Mouse (Mus musculus) intestine, embryonic 16.5 days (tissue): Measurements from ENCODE around the gene D130043K22Rik. TPM values are rescaled to one million over a fixed set of nuclear protein-coding genes. Genes with fewer than 3 reads are reported as not detected.
A peak's percentile ranks its signal among the peaks of the same experiment; 100 is the strongest.

Experiments used
- ATAC-seq: fragments of 200-750 bp; cut with Nextera tagmentation; 2 replicates; pipeline ENCODE4 v1.8.0; 2017; ENCODE audit warnings: moderate TSS enrichment, moderate library complexity
- H3K27ac ChIP-seq: fragments of 300-500 bp; sonication (generic); 2 replicates; pipeline ENCODE4 v1.5.1; 2014; ENCODE audit warnings: mild to moderate bottlenecking, low read length
- H3K27me3 ChIP-seq: fragments of 300-500 bp; sonication (generic); replicated peaks from 2 replicates; pipeline ENCODE4 v1.6.1; 2014; ENCODE audit warnings: low read length, control low read depth, mixed read lengths; ENCODE audit not compliant: control insufficient read depth, insufficient read depth
- H3K36me3 ChIP-seq: fragments of 300-500 bp; sonication (generic); 2 replicates; pipeline ENCODE4 v1.6.1; 2014; ENCODE audit warnings: low read length, control low read depth; ENCODE audit not compliant: control insufficient read depth, insufficient read depth
- H3K4me1 ChIP-seq: fragments of 300-500 bp; sonication (generic); 2 replicates; pipeline ENCODE4 v1.6.1; 2014; ENCODE audit warnings: low read length, control low read depth, mixed read lengths; ENCODE audit not compliant: control insufficient read depth, insufficient read depth
- H3K4me2 ChIP-seq: fragments of 300-500 bp; sonication (generic); 2 replicates; pipeline ENCODE4 v1.6.1; 2014; ENCODE audit warnings: low read depth, low read length, control low read depth
- H3K4me3 ChIP-seq: fragments of 300-500 bp; sonication (generic); 2 replicates; pipeline ENCODE4 v1.5.1; 2014; ENCODE audit warnings: mild to moderate bottlenecking, low read length
- H3K9ac ChIP-seq: fragments of 300-500 bp; sonication (generic); 2 replicates; pipeline ENCODE4 v1.6.1; 2014; ENCODE audit warnings: low read depth, low read length
- H3K9me3 ChIP-seq: fragments of 300-500 bp; sonication (generic); 2 replicates; pipeline ENCODE4 v1.6.1; 2016; ENCODE audit warnings: low read length, control low read depth; ENCODE audit not compliant: control insufficient read depth
- WGBS: fragments of 180-500 bp; shearing (Covaris S2); extraction: QIAGEN DNeasy Blood & Tissue Kit; methylation state at CpG from one replicate; pipeline ENCODE4 v1.1.7; 2014; 5-methylcytosine and 5-hydroxymethylcytosine counted together
- polyA plus RNA-seq: library from polyadenylated mRNA; unstranded; fragments of >200 nt; fragmentation: Nextera tagmentation; extraction: Ambion mirVana; gene quantifications from 2 replicates; pipeline ENCODE4 v1.2.1, GENCODE M21; 2015

D130043K22Rik gene
- polyA plus RNA-seq, 1 experiment from 2014 or later, result 2.1 TPM

- peak; percentile 84 for ATAC-seq
- WGBS, result 60% methylated on average over 6 of the region's 6 CpGs
- H3K27me3 ChIP-seq, result no peaks in the 10 kb centered on the region
- 0 out of 2 replicates have a peak, but pooled peaks cover 4% of the 10 kb centered on the region for H3K4me1 ChIP-seq
- H3K9me3 ChIP-seq, result no peaks in the 10 kb centered on the region
- no peak overlapping the region for H3K4me3 ChIP-seq
- peak overlapping the region; percentile 91 for H3K27ac ChIP-seq
- peak overlapping the region; percentile 21; the same call in 1 of the 2 replicates for H3K4me2 ChIP-seq
- no peak overlapping the region for H3K9ac ChIP-seq
- H3K36me3 ChIP-seq, result no peaks in the 10 kb centered on the region
Observed at GRCm38 (mm10) chr13:24880208-24880607, 35.3 kb downstream of the D130043K22Rik start.

GRCm38 (mm10) chr13:24880704-24881103 lies 35.8 kb downstream of the D130043K22Rik start:
- H3K4me3 ChIP-seq, result no peak overlapping the region
- no peaks in the 10 kb centered on the region for H3K27me3 ChIP-seq
- H3K9ac ChIP-seq, result no peak overlapping the region
- ATAC-seq, result peak; percentile 69
- H3K4me1 ChIP-seq, result 0 out of 2 replicates have a peak, but pooled peaks cover 4% of the 10 kb centered on the region
- H3K4me2 ChIP-seq, result peak overlapping the region; percentile 21; the same call in 1 of the 2 replicates
- H3K36me3 ChIP-seq, result no peaks in the 10 kb centered on the region
- peak overlapping the region; percentile 91 for H3K27ac ChIP-seq
- no peaks in the 10 kb centered on the region for H3K9me3 ChIP-seq
- WGBS, result 72% methylated on average over 5 of the region's 5 CpGs

DNA sequence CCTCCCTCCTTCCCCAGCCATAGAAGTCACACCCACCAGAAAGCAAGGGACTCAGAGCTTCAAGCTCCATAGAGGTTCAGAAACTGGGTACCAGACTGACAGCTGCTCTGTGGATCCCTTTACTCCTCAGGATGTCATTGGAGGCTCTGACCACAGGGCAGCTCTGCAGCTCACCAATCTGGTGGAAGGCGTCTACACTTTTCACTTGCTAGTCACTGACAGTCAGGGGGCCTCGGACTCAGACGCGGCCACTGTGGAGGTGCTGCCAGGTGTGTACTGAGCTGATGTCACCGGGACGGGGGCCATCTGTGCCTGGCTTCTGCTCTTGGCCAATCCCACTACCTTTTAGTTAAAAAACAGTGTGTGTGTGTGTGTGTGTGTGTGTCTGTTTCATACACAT lies 37.5 kb downstream of the D130043K22Rik start:
- no peak overlapping the region for H3K4me3 ChIP-seq
- 0 out of 2 replicates have a peak, but pooled peaks cover 4% of the 10 kb centered on the region for H3K4me1 ChIP-seq
- H3K9ac ChIP-seq, result no peak overlapping the region
- H3K4me2 ChIP-seq, result no peak overlapping the region
- no peaks in the 10 kb centered on the region for H3K27me3 ChIP-seq
- H3K27ac ChIP-seq, result no peak overlapping the region
- H3K9me3 ChIP-seq, result no peaks in the 10 kb centered on the region
- 92% methylated on average over 6 of the region's 6 CpGs for WGBS
- ATAC-seq, result no peak
- H3K36me3 ChIP-seq, result no peaks in the 10 kb centered on the region

GRCm38 (mm10) chr13:24889554-24889953 lies 44.6 kb downstream of the D130043K22Rik start:
- H3K4me2 ChIP-seq, result no peak overlapping the region
- H3K9ac ChIP-seq, result no peak overlapping the region
- H3K4me3 ChIP-seq, result no peak overlapping the region
- H3K36me3 ChIP-seq, result no peaks in the 10 kb centered on the region
- H3K27me3 ChIP-seq, result no peaks in the 10 kb centered on the region
- H3K9me3 ChIP-seq, result no peaks in the 10 kb centered on the region
- peaks cover 7% of the 10 kb centered on the region; the same call in 1 of the 2 replicates for H3K4me1 ChIP-seq
- 0 out of 2 replicates have a peak overlapping the region, but pooled peaks have one; percentile 33 for H3K27ac ChIP-seq
- WGBS, result 24% methylated on average over 1 of the region's 1 CpGs
- ATAC-seq, result peak; percentile 80

DNA sequence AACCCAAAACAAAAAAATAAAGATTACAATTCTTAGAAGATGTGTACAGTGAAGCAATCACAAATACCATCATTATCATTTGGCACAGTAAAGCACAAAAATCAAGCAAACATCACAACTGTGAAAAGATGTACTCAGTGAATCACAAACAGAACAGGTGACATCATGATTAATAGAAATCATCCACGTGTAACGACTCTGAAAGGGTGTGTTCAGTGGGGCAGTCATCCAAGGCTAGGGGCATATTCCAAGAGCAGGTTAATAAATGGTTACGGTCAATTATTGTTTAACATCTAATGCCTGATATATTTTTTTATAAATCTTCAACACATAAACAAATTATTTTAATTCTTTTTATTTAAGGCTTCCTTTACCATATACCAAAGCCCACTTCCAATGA lies 47.6 kb downstream of the D130043K22Rik start:
- H3K9me3 ChIP-seq, result no peaks in the 10 kb centered on the region
- no peak for ATAC-seq
- H3K4me3 ChIP-seq, result no peak overlapping the region
- no peaks in the 10 kb centered on the region for H3K27me3 ChIP-seq
- H3K4me2 ChIP-seq, result no peak overlapping the region
- peaks cover 7% of the 10 kb centered on the region; the same call in 1 of the 2 replicates for H3K4me1 ChIP-seq
- 60% methylated on average over 3 of the region's 3 CpGs for WGBS
- no peak overlapping the region for H3K9ac ChIP-seq
- no peak overlapping the region for H3K27ac ChIP-seq
- no peaks in the 10 kb centered on the region for H3K36me3 ChIP-seq

- H3K27me3 ChIP-seq, result no peaks in the 10 kb centered on the region
- no peaks in the 10 kb centered on the region for H3K9me3 ChIP-seq
- H3K4me1 ChIP-seq, result peaks cover 7% of the 10 kb centered on the region; the same call in 1 of the 2 replicates
- H3K4me2 ChIP-seq, result no peak overlapping the region
- H3K27ac ChIP-seq, result no peak overlapping the region; the same call in 1 of the 2 replicates
- H3K4me3 ChIP-seq, result no peak overlapping the region
- ATAC-seq, result peak; percentile 66
- no peak overlapping the region for H3K9ac ChIP-seq
- no peaks in the 10 kb centered on the region for H3K36me3 ChIP-seq
- WGBS, result 66% methylated on average over 2 of the region's 2 CpGs
Observed at GRCm38 (mm10) chr13:24893880-24894279, 48.9 kb downstream of the D130043K22Rik start.

GRCm38 (mm10) chr13:24901916-24902315 lies 57.0 kb downstream of the D130043K22Rik start:
- 87% methylated on average over 2 of the region's 2 CpGs for WGBS
- Histone ChIP-seq H3K36me3 (no peaks in the 10 kb centered on the region), H3K27ac (no peak overlapping the region), H3K9me3 (peaks cover 4% of the 10 kb centered on the region; the same call in 1 of the 2 replicates), H3K9ac (no peak overlapping the region), H3K27me3 (no peaks in the 10 kb centered on the region), H3K4me1 (no peaks in the 10 kb centered on the region), H3K4me2 (no peak overlapping the region), H3K4me3 (no peak overlapping the region)
- ATAC-seq, result no peak

DNA sequence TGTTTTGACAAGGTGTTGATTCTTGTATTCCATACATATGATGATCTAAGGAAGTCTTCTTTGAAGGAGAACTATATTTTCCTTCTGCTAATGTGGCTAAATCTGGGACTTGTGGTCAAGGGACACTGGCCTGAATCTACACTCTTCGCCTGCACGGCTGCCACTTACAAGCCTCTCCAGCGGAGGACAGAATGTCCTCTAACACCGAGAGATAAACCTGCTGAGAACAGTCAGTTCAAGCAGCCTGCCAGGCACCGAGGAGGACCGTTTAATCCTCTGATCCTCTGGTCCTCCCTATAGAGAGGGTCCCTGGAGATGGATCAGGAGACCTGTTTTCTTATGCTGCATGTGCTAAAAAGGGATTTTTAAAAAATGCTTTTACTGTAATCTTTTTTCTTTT lies 58.5 kb downstream of the D130043K22Rik start:
- no peak overlapping the region for H3K4me2 ChIP-seq
- H3K4me3 ChIP-seq, result no peak overlapping the region
- H3K27ac ChIP-seq, result no peak overlapping the region
- no peaks in the 10 kb centered on the region for H3K36me3 ChIP-seq
- peaks cover 4% of the 10 kb centered on the region; the same call in 1 of the 2 replicates for H3K9me3 ChIP-seq
- ATAC-seq, result no peak
- no peaks in the 10 kb centered on the region for H3K27me3 ChIP-seq
- no peaks in the 10 kb centered on the region for H3K4me1 ChIP-seq
- WGBS, result 78% methylated on average over 6 of the region's 6 CpGs
- no peak overlapping the region for H3K9ac ChIP-seq

DNA sequence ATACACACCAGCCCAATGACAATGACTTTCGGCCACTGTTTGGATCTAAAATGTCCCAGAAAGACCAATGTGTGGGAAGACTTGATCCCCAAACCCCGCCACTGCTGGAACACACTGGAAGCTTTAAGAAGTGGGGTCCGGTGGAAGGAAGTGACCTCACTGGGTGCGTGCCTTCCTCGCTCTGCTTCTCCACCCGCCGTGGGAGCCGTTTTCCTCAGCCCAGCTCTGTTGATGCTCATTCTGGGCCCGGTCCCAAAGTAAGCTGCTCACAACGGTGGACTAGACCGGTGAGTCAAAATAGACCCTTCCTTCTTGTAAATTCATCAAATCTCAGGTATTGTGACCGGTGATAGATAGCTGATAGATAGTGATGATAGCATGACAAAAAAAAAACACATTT lies 60.5 kb downstream of the D130043K22Rik start:
- peaks cover 3% of the 10 kb centered on the region; the same call in 1 of the 2 replicates for H3K9me3 ChIP-seq
- H3K4me1 ChIP-seq, result no peaks in the 10 kb centered on the region
- no peak overlapping the region for H3K4me3 ChIP-seq
- H3K27me3 ChIP-seq, result no peaks in the 10 kb centered on the region
- ATAC-seq, result no peak
- no peaks in the 10 kb centered on the region for H3K36me3 ChIP-seq
- H3K27ac ChIP-seq, result no peak overlapping the region
- no peak overlapping the region for H3K4me2 ChIP-seq
- H3K9ac ChIP-seq, result no peak overlapping the region
- WGBS, result 92% methylated on average over 12 of the region's 12 CpGs
